Mouse (Mus musculus) urinary bladder, adult 2 months (tissue): ENCODE data around the gene Etl4. TPM values are rescaled to one million over a fixed set of nuclear protein-coding genes. Genes with fewer than 3 reads are reported as not detected.

Source experiments
- DNase-seq: peaks from one replicate; pipeline ENCODE4 v3.0.0; 2022; ENCODE audit warnings: low spot score
- polyA plus RNA-seq: library from polyadenylated mRNA; depleted of rRNA; stranded (reverse); fragments of >200 nt; gene quantifications from 2 replicates; pipeline ENCODE4 v1.2.3, GENCODE M21; 2012

The Etl4 gene
- polyA plus RNA-seq, 1 experiment: 40.5 TPM

GRCm38 (mm10) chr2:20568456-20568855 lies 658.9 kb downstream of the Etl4 start:
- DNase-seq: no peak

GRCm38 (mm10) chr2:20571940-20572339 lies 662.4 kb downstream of the Etl4 start:
- no peak for DNase-seq

- no peak for DNase-seq
Observed at GRCm38 (mm10) chr2:20580331-20580730, 670.8 kb downstream of the Etl4 start.

GRCm38 (mm10) chr2:20583032-20583431 lies 673.5 kb downstream of the Etl4 start:
- no peak for DNase-seq

GRCm38 (mm10) chr2:20583562-20584153 lies 674.1 kb downstream of the Etl4 start:
- no peak for DNase-seq

- no peak for DNase-seq
Observed at GRCm38 (mm10) chr2:20587913-20588312, 678.3 kb downstream of the Etl4 start.

- no peak for DNase-seq
Observed at GRCm38 (mm10) chr2:20588631-20589030, 679.1 kb downstream of the Etl4 start.

GRCm38 (mm10) chr2:20594129-20594528 lies 684.5 kb downstream of the Etl4 start:
- DNase-seq: no peak

- no peak for DNase-seq
Observed at GRCm38 (mm10) chr2:20595000-20595399, 685.4 kb downstream of the Etl4 start.

- DNase-seq: no peak
Observed at GRCm38 (mm10) chr2:20596558-20596957, 687.0 kb downstream of the Etl4 start.

- no peak for DNase-seq
Observed at GRCm38 (mm10) chr2:20597193-20597592, 687.6 kb downstream of the Etl4 start.

GRCm38 (mm10) chr2:20602656-20603055 lies 693.1 kb downstream of the Etl4 start:
- no peak for DNase-seq

GRCm38 (mm10) chr2:20603536-20603935 lies 694.0 kb downstream of the Etl4 start:
- no peak for DNase-seq

- DNase-seq: no peak
Observed at GRCm38 (mm10) chr2:20603991-20604390, 694.4 kb downstream of the Etl4 start.

- no peak for DNase-seq
Observed at GRCm38 (mm10) chr2:20609203-20609602, 699.6 kb downstream of the Etl4 start.

- no peak for DNase-seq
Observed at GRCm38 (mm10) chr2:20615948-20616347, 706.4 kb downstream of the Etl4 start.

GRCm38 (mm10) chr2:20618396-20618795 lies 708.8 kb downstream of the Etl4 start:
- no peak for DNase-seq

- DNase-seq: no peak
Observed at GRCm38 (mm10) chr2:20619881-20620280, 710.3 kb downstream of the Etl4 start.

- DNase-seq: no peak
Observed at GRCm38 (mm10) chr2:20629156-20629712, 719.7 kb downstream of the Etl4 start.

GRCm38 (mm10) chr2:20638604-20639003 lies 729.0 kb downstream of the Etl4 start:
- no peak for DNase-seq

GRCm38 (mm10) chr2:20639721-20640120 lies 730.1 kb downstream of the Etl4 start:
- no peak for DNase-seq

GRCm38 (mm10) chr2:20642818-20643217 lies 733.2 kb downstream of the Etl4 start:
- DNase-seq: no peak

GRCm38 (mm10) chr2:20649817-20650216 lies 740.2 kb downstream of the Etl4 start:
- DNase-seq: no peak

- DNase-seq: no peak
Observed at GRCm38 (mm10) chr2:20653116-20653515, 743.5 kb downstream of the Etl4 start.
